Mouse (Mus musculus): ENCODE measurements around the gene Tbk1.

The Tbk1 gene

DNA sequence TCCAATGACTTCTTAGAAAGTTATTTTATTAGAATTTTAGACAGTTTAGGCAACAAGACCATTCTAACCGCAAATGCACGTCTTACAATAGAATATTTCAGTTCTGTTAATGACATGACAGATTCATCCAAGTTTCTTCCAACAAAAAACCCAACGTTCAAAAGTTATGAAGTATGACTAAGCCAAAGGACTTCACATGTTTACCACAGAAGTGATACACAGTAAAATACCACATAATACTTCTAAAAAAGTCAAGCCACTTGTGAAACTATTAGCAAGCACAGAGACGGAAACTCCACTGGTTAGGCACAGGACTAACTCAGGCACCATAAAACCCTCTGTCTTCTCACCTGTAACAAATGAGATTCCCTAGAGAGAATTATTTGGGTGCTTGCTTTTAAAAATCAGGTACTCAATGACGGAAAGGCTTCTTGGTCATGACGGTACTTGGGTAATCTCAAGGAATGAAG lies 819 bp upstream of the Tbk1 start:
- in situ Hi-C loops (cut with MboI), result no loop called here

- in situ Hi-C loops (cut with MboI), result no loop called here
Observed at GRCm38 (mm10) chr10:121585791-121586642, 570 bp downstream of the Tbk1 start.

- in situ Hi-C loops (cut with MboI), result no loop called here
Observed at GRCm38 (mm10) chr10:121585056-121585790, 1.4 kb downstream of the Tbk1 start.

DNA sequence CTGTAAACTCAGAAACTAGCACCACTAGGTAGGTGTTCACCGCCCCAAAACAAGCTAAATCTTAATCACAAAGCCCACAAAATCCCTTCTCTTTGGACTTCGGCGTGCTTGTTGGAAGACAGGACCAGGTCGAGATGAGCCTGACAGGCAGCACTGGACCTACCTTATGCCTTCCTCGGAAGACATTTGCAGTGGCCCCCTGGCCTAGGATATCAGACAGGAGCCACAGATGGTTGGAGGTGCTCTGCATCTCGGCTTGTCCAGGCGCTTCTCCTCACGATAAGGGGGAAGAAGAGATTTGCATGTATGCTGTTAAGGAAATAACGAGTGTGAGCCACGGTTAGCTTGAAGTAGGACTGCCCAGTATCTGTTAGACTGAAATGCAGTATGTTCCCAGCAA lies 2.6 kb downstream of the Tbk1 start:
- in situ Hi-C loops (cut with MboI), result no loop called here

DNA sequence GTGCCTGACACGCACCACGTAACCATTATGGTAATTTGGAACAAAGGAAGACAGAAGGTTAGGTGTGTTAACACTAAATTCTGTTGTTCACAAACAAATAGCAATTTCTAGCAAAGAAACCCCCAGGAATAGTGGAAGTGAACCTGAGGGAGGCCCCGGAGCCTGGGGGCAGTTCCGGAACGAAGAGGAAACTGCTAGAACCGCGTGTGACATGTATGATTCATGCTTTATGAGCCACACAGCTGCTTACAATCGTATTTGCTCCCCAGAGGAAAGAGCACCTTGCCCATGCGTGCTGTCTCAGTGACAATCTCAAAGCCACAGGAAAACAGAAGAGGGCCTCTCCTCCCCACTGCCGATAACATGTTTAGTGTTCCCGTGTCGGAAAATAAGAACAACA lies 3.6 kb downstream of the Tbk1 start:
- in situ Hi-C loops (cut with MboI), result no loop called here

DNA sequence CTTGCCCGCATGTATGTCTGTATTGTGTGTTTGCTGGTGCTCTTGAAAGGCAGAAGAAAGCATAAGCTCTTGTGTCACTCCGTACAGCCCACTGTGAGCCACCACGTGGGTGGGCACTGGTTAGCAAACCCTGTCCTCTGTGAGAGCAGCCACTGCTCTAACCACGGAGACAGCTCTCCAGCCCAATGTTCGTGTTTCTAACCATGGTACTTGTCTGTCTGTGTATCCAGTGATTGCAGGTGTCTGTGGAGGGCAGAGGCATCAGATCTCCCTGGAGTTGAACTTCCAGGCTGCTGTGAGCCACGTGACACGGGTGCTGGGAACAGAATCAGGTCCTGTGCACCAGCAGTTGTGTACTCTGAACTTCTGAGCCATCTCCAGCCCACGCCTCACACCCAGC lies 4.3 kb downstream of the Tbk1 start:
- in situ Hi-C loops (cut with MboI), result no loop called here

DNA sequence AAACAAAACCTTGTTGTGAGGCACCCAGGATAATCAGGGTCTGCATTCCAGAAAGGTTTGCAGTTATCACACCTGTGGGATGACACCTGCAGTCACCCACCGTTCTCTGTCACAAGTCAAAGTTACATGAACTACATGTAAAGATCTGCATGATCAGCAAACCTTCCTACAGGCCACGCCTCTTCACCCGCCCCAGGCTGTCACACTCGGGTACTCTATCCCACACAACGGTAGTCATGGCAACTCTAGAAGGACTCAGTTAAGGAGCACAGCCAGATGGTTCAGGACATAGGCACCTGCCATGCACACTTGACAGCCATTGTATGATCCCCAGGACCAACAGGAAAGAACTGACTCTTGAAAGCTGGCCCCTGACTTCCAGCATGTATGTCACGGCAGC lies 5.2 kb downstream of the Tbk1 start:
- in situ Hi-C loops (cut with MboI), result no loop called here

- in situ Hi-C loops (cut with MboI), result no loop called here
Observed at GRCm38 (mm10) chr10:121580381-121580780, 6.2 kb downstream of the Tbk1 start.

- in situ Hi-C loops (cut with MboI), result no loop called here
Observed at GRCm38 (mm10) chr10:121576372-121576771, 10.2 kb downstream of the Tbk1 start.

DNA sequence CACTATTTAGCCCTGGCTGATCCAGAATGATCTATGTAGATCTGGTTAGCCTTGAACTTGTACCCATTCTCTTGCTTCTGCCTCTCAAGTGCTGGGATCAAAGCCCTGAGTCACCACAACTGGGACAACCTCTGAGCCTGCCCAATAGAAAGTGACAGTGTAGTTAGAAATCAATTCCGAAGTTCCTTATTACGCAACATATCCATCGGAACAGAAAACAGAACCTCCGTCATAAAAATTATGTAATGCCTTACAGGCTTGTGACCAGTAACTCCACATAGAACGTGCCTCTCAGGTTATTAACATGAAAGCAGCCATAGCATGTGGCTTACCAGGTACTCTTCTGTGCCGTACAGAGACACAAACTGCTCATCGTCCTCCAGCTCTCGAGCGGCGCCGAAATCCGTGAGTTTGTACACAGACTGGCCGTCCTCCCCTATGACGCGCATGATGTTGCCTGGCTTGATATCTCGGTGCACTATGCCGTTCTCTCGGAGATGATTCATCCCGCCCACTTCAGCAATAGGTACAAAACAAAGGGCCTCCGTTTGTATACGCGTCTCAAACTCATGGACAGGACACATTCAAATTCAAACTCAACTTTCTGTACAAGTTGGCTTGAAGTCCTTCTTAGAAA lies 15.0 kb downstream of the Tbk1 start:
- in situ Hi-C loops (cut with MboI), result no loop called here

DNA sequence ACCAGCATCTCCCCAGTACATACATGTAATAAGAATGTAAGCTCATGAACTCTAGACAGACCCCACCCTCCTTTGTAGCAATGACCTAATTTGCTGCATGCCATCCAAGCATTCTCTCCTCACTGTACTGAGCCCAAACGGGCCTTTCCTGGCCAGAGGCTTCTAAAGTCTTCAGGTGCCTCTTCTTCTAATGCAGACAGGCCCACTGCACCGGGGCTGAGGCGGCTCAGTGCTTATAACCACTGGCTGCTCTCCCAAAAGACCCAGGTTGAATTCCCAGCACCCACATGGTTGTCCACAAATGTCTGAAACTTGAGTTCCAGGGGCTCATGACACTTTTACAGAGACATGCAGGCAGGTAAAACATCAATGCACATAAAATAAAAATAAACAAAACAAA lies 15.6 kb downstream of the Tbk1 start:
- in situ Hi-C loops (cut with MboI), result no loop called here

DNA sequence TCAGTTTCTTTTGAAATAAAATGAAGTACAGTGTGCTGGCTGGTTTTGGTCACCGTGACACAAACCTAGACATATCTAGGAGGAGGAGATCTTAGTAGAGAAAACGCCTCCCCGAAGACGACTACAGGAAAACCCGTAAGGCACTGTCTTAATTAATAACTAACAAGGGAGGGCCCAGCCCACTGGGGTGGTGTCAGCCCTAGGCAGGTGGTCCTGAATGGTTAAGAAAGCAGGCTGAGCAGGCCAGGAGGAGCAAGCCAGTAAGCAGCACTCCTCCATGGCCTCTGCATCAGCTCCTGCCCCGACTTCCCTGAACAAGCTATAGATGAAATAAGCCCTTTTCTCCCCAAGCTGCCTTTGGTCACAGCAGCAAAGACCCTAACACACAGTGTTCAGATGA lies 16.8 kb downstream of the Tbk1 start:
- in situ Hi-C loops (cut with MboI), result no loop called here

DNA sequence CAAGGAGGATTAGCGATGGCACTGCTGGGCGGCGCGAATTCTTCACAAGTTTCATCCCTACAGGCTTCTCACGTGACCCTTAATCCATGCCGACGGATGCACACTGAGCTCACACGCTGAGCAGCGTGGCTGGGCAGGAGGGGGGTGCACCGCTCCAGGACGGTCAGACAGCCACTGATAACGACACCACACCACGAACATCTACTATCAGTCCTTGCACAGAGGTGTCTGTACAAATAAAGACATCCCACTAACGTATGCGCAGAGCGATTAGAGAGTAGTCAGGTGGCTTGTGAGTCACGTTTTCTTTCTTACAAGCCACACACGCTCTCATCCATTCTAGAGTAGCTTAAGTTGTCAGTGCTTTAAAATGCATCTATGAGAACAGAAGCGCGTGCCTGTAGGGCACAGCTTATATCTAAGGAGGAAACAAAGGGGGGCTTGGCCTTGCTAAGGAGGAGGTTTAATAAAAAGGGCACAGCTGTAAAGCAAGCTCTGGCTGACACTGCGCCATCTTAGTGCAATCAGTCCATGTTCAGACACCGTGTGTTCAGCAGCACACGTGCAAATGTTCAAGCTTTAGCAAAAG lies 17.5 kb downstream of the Tbk1 start:
- in situ Hi-C loops (cut with MboI), result no loop called here

DNA sequence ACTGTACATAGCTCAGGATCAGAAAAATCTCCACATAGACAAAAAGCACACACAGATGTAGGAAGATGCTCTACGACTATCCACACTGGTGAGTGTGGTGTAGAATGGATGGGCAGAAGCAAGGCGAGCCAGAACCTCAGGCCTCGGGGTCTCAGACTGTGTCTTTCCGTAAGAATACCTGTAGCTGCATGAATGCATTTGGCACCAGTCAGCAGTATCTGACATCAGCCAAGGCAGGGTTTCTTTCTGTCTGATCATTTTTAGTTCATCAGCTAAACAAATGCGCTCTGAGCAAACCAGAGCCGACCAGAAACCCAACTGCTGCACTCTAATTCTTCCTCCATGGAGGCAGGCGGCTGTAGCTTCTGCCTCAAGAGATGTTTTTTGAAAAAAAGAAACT lies 18.1 kb downstream of the Tbk1 start:
- in situ Hi-C loops (cut with MboI), result no loop called here

DNA sequence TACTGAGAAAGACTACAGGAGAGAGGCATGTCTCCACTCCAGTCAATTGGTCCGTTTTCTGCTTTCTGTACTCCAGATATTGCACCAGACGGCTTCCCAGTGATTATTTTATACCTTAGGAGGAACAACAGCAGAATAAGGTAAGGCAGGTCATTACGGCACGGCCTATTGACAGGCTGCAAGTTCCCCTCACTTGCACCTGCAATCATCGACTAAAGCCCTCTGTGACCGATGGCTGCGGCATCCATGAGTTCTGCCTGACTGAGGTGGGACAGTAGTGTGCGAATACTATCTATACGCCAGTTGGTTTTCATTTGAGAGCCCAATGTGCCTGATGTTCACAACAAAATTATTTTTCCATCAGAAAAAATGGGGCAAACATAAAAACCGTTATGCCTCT lies 18.6 kb downstream of the Tbk1 start:
- in situ Hi-C loops (cut with MboI), result no loop called here

- in situ Hi-C loops (cut with MboI), result no loop called here
Observed at GRCm38 (mm10) chr10:121564447-121564846, 22.1 kb downstream of the Tbk1 start.

DNA sequence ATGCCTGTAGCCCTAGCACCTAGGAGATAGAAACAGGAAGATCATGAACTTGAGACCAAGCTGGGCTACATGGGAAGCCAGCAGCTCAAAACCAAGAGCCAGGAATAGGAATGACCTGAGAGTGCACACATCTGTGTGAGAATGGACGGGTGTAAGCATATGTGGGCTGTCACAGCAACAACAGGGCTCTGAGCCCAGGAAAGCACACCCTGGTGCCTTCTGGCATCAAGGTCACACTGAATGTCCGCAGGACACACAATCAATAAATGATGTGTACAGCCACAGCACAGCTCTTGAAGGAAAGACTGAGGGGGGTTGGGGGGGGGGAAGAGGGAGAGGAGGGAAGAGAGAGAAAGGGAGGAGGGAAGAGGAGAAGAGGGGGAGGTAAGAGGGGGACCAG lies 28.4 kb downstream of the Tbk1 start:
- in situ Hi-C loops (cut with MboI), result no loop called here

DNA sequence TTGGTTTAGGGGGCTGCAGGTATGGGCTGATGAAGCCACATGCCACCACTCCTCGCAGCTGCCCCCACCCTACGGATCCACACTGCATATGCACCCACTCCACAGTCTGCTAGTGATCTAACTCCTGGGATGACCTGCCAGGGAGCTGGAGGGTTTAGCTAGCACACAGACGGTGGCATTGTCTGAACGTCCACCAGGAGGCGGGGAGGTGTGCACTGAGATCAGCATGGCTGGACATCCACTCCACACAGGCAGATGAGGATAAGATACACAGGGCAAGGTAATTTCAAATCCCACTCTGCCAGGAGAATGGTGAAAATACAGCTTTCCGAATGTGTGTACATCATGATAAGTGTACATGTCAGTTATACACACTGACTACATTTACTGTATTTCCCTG lies 30.3 kb downstream of the Tbk1 start:
- in situ Hi-C loops (cut with MboI), result no loop called here

GRCm38 (mm10) chr10:121550334-121550733 lies 36.3 kb downstream of the Tbk1 start:
- in situ Hi-C loops (cut with MboI), result no loop called here

GRCm38 (mm10) chr10:121549670-121550069 lies 36.9 kb downstream of the Tbk1 start:
- in situ Hi-C loops (cut with MboI), result no loop called here

GRCm38 (mm10) chr10:121547162-121547561 lies 39.4 kb downstream of the Tbk1 start:
- in situ Hi-C loops (cut with MboI), result no loop called here

GRCm38 (mm10) chr10:121543577-121543976 lies 43.0 kb downstream of the Tbk1 start:
- in situ Hi-C loops (cut with MboI), result no loop called here

Measured in mature B cell (primary cell).